Mouse (Mus musculus) CH12.LX (cell line): ENCODE results near the gene Pgp. TPM values are rescaled to one million over a fixed set of nuclear protein-coding genes. Genes with fewer than 3 reads are reported as not detected.

Experiments
- DNase-seq: peaks from one replicate; pipeline ENCODE4 v3.0.0-alpha.2; 2013; ENCODE audit errors: extremely low read depth
- H3K27ac ChIP-seq: 2 replicates; pipeline ENCODE4 v1.5.1; 2012; ENCODE audit warnings: low read depth, mild to moderate bottlenecking, control low read depth, moderate library complexity; ENCODE audit not compliant: insufficient read depth
- H3K27me3 ChIP-seq: replicated peaks from 2 replicates; pipeline ENCODE3; 2012; ENCODE audit warnings: inconsistent platforms
- H3K36me3 ChIP-seq, 2 experiments: replicated peaks in 1 of 2; 2 replicates each; pipeline versions ENCODE3 to v1.6.1; 2012; ENCODE audit warnings: inconsistent platforms in 1 of 2, low read length in 1 of 2, mild to moderate bottlenecking in 1 of 2, mixed read lengths in 1 of 2, moderate library complexity in 1 of 2; ENCODE audit not compliant: control insufficient read depth in 1 of 2, insufficient read depth in 1 of 2
- H3K4me1 ChIP-seq, 2 experiments: 2 replicates each; pipeline ENCODE4 v1.6.1; 2012; ENCODE audit warnings: inconsistent platforms in 1 of 2, moderate library complexity in 1 of 2; ENCODE audit not compliant: insufficient read depth in 2 of 2, control insufficient read depth in 1 of 2
- H3K4me2 ChIP-seq: 2 replicates; pipeline ENCODE4 v1.6.1; 2012; ENCODE audit warnings: low read depth, mild to moderate bottlenecking, control low read depth; ENCODE audit not compliant: poor library complexity, insufficient read depth, severe bottlenecking
- H3K4me3 ChIP-seq, 3 experiments: fragments of 150-350 bp in 1 of 3; sonication (generic) in 1 of 3; replicated peaks in 1 of 3; 2 replicates each; pipeline versions ENCODE3 to v1.5.1; 2011 to 2012; ENCODE audit warnings: low read depth in 2 of 3, low read length in 2 of 3, mild to moderate bottlenecking in 2 of 3, moderate library complexity in 2 of 3, control low read depth in 1 of 3, improper control_type of control experiment in 1 of 3, inconsistent platforms in 1 of 3, mixed read lengths in 1 of 3; ENCODE audit not compliant: poor library complexity in 1 of 3
- H3K79me2 ChIP-seq: replicated peaks from 2 replicates; pipeline ENCODE4 v1.6.1; 2012; ENCODE audit warnings: mild to moderate bottlenecking, moderate library complexity; ENCODE audit not compliant: control insufficient read depth, poor library complexity, insufficient read depth, severe bottlenecking; ENCODE audit errors: extremely low read depth
- H3K9ac ChIP-seq: 2 replicates; pipeline ENCODE4 v1.6.1; 2012; ENCODE audit warnings: low read depth, mild to moderate bottlenecking, control low read depth, moderate library complexity; ENCODE audit not compliant: insufficient read depth
- H3K9me3 ChIP-seq: replicated peaks from 2 replicates; pipeline ENCODE3; 2012; ENCODE audit warnings: low read length, inconsistent platforms, mixed read lengths
- BHLHE40 ChIP-seq: IDR thresholded peaks from 2 replicates; pipeline ENCODE4 v1.6.1; 2011; ENCODE audit warnings: mild to moderate bottlenecking, low read depth, low read length, improper control_type of control experiment
- CHD1 ChIP-seq: IDR thresholded peaks from 2 replicates; pipeline ENCODE4 v1.6.1; 2012; ENCODE audit warnings: low read depth, low read length, improper control_type of control experiment, inconsistent platforms
- E2F4 ChIP-seq: IDR thresholded peaks from 2 replicates; pipeline ENCODE4 v1.6.1; 2011; ENCODE audit warnings: low read depth, low read length, improper control_type of control experiment; ENCODE audit not compliant: insufficient replicate concordance
- JUND ChIP-seq: conservative IDR thresholded peaks from 2 replicates; pipeline ENCODE4 v1.6.1; 2011; ENCODE audit warnings: low read depth, low read length, improper control_type of control experiment
- MAX ChIP-seq: IDR thresholded peaks from 2 replicates; pipeline ENCODE4 v1.6.1; 2011; ENCODE audit warnings: low read length, improper control_type of control experiment
- MAZ ChIP-seq: IDR thresholded peaks from 2 replicates; pipeline ENCODE4 v1.6.1; 2012; ENCODE audit warnings: low read depth, mild to moderate bottlenecking, inconsistent platforms, low read length, improper control_type of control experiment, moderate library complexity
- MEF2A ChIP-seq: IDR thresholded peaks from 2 replicates; pipeline ENCODE4 v1.6.1; 2014; ENCODE audit warnings: low read depth, mild to moderate bottlenecking, inconsistent platforms, low read length, improper control_type of control experiment, borderline replicate concordance
- MXI1 ChIP-seq: IDR thresholded peaks from 2 replicates; pipeline ENCODE4 v1.6.1; 2011; ENCODE audit warnings: mild to moderate bottlenecking, low read depth, low read length, improper control_type of control experiment
- MYC ChIP-seq: IDR thresholded peaks from 2 replicates; pipeline ENCODE4 v1.6.1; 2011; ENCODE audit warnings: low read depth, mild to moderate bottlenecking, improper control_type of control experiment, low read length
- NELFE ChIP-seq: IDR thresholded peaks from 2 replicates; pipeline ENCODE4 v1.6.1; 2011; ENCODE audit warnings: low read depth, low read length, improper control_type of control experiment
- POLR2AphosphoS2 ChIP-seq: IDR thresholded peaks from 2 replicates; pipeline ENCODE4 v1.6.1; 2011; ENCODE audit warnings: low read depth, low read length, improper control_type of control experiment
- UBTF ChIP-seq: IDR thresholded peaks from 2 replicates; pipeline ENCODE4 v1.6.1; 2012; ENCODE audit warnings: low read depth, mild to moderate bottlenecking, inconsistent platforms, low read length, improper control_type of control experiment, moderate library complexity
- USF2 ChIP-seq: conservative IDR thresholded peaks from 2 replicates; pipeline ENCODE4 v1.6.1; 2011; ENCODE audit warnings: low read depth, low read length, improper control_type of control experiment
- ZC3H11A ChIP-seq: IDR thresholded peaks from 2 replicates; pipeline ENCODE4 v1.6.1; 2012; ENCODE audit warnings: low read depth, mild to moderate bottlenecking, inconsistent platforms, low read length, improper control_type of control experiment
- ZKSCAN1 ChIP-seq: IDR thresholded peaks from 2 replicates; pipeline ENCODE4 v1.6.1; 2012; ENCODE audit warnings: low read depth, inconsistent platforms, low read length, improper control_type of control experiment, borderline replicate concordance
- ZMIZ1 ChIP-seq: IDR thresholded peaks from 2 replicates; pipeline ENCODE4 v1.6.1; 2012; ENCODE audit warnings: low read depth, mild to moderate bottlenecking, inconsistent platforms, low read length, improper control_type of control experiment
- ZNF384 ChIP-seq: IDR thresholded peaks from 2 replicates; pipeline ENCODE4 v1.6.1; 2012; ENCODE audit warnings: low read depth, low read length, improper control_type of control experiment, inconsistent platforms
- dilution Hi-C: fragments of 300-500 bp; cut with MboI; formaldehyde crosslinking; loops from 2 replicates; pipeline ENCODE4 v1.14.3; 2020; ENCODE audit warnings: low sequenced_read_pairs; ENCODE audit not compliant: extremely low pct_unique_long_range_greater_than_20kb, extremely low pct_ligation_motif_present
- in situ Hi-C: fragments of 300-500 bp; cut with MboI; formaldehyde crosslinking; loops from 3 replicates; pipeline ENCODE4 v1.14.3; 2019; ENCODE audit warnings: low sequenced_read_pairs, low pct_ligation_motif_present, low pct_unique_long_range_greater_than_20kb, mixed read lengths
- polyA plus RNA-seq: library from polyadenylated mRNA; unstranded; fragments of >175 nt; gene quantifications from 2 replicates; pipeline ENCODE4 v1.2.1, GENCODE M21; 2012; ENCODE audit warnings: low read depth; ENCODE audit not compliant: insufficient read length
- total RNA-seq, 2 experiments: library from RNA; depleted of rRNA; stranded (reverse); fragments of 300-350 nt in 1 of 2; fragments of >200 nt in 1 of 2; gene quantifications; 2 replicates each; pipeline ENCODE4 v1.2.3; 2012 to 2014

The Pgp gene
- total and polyA plus RNA-seq, 3 experiments = 14.2 to 41.8 (median 41.6) TPM

GRCm38 (mm10) chr17:24442107-24442506 is 28.1 kb upstream of the Pgp start:
- Histone ChIP-seq H3K9ac (no peak overlapping the region), H3K4me1 (peaks cover 0 to 6% of the 10 kb centered on the region in 2 experiments; a peak in 1 of 4 replicates), H3K4me3 (no peak overlapping the region), H3K27me3 (no peaks in the 10 kb centered on the region), H3K9me3 (no peaks in the 10 kb centered on the region), H3K27ac (no peak overlapping the region), H3K79me2 (no peaks in the 10 kb centered on the region), H3K36me3 (peaks cover 89 to 100% of the 10 kb centered on the region in 2 experiments), H3K4me2 (no peak overlapping the region)
- no peak for TF ChIP-seq MXI1
- TF ChIP-seq ZKSCAN1 = no peak
- no peak for TF ChIP-seq NELFE
- no peak for TF ChIP-seq BHLHE40
- in situ Hi-C loops (no loop called here), dilution Hi-C loops (no loop called here)
- DNase-seq = no peak

- Histone ChIP-seq H3K9me3 (no peaks in the 10 kb centered on the region), H3K4me1 (peaks cover 0 to 12% of the 10 kb centered on the region in 2 experiments; a peak in 2 of 4 replicates), H3K4me3 (no peak within 1 kb of the TSS), H3K4me2 (no peak within 1 kb of the TSS), H3K79me2 (no peaks in the 10 kb centered on the region), H3K27ac (no peak within 1 kb of the TSS), H3K9ac (no peak within 1 kb of the TSS), H3K27me3 (no peaks in the 10 kb centered on the region), H3K36me3 (peaks cover 90 to 100% of the 10 kb centered on the region in 2 experiments)
- DNase-seq = no peak
- in situ Hi-C loops (no loop called here), dilution Hi-C loops (no loop called here)
- TF ChIP-seq USF2 (no peak), JUND (no peak), MEF2A (no peak), MAX (no peak), ZMIZ1 (no peak), ZNF384 (no peak), POLR2AphosphoS2 (no peak), BHLHE40 (no peak), MXI1 (no peak), CHD1 (no peak), MYC (no peak), E2F4 (no peak), MAZ (no peak), NELFE (no peak), UBTF (no peak), ZC3H11A (no peak)
These were observed 27.5 kb upstream of the Pgp start, which contains the start of gene Dnase1l2 for GRCm38 (mm10) chr17:24442632-24443155. Gene Dnase1l2, minus strand, starts transcription at chr17:24443105.
